Mouse (Mus musculus) cerebellum, postnatal 4 days (tissue): Measurements from ENCODE around the gene Sag.

Source experiments
- DNase-seq, 2 experiments: peaks; one replicate each; pipeline ENCODE4 v3.0.0; 2022; ENCODE audit warnings: low spot score in 2 of 2, mixed read lengths in 1 of 2

The Sag gene

DNA sequence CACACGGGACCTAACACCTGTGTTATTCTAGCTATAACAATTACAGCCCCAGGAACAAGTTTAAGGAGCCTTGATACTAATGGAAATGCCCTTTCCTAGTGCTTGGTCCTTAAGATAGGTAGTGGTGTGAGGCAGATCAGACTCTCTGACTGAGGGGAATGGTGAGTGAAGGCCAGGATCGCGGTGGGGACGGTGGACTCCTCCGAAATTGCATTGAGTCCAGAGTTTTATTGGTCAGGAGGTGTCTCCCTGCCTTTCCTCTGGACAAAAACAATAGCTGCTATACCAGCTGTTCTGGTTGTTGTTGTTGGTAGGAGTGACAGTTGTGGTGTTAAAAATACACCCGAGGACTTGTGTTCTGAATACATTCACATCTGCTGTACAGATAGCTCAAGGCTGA lies 50.9 kb downstream of the Sag start:
- no peak for DNase-seq

DNA sequence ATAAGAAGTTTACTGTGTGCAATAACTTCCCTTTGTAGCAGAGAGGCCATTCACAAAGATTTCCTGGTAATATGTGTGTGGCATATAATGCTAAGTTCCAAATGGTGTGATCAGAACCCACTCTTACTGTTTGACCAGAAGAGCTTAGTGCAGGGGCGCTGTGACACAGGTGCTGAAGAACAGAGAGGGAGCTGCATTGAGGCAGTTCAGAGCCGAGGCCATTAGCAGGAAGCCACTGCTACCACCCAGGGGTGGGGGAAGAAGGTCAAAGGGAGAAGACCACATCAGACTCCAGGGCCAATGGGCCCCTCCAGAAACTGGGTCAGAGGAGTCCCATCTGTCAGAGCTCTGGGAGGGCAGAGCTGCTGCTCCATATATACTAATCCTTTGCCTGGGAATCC lies 51.4 kb downstream of the Sag start:
- DNase-seq: no peak

DNA sequence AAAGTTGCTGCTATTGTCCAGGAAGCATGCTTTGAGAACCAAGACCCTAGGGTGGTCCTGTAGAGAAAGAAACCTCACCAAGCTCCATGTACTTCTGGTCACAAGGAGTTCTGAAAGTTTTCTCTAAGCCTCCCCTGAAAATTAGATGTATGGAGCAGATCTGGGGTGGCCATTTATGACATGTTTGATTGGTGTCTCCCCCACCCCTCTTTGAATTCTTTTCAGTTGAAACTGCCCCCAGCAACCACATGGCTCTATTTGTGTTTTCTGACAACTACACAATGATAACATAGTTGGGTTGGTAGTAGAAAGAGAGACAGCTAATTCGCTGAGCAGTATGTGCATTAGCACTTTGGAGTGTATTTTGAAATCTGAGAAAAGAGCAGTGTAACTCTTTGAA lies 52.0 kb downstream of the Sag start:
- no peak for DNase-seq

DNA sequence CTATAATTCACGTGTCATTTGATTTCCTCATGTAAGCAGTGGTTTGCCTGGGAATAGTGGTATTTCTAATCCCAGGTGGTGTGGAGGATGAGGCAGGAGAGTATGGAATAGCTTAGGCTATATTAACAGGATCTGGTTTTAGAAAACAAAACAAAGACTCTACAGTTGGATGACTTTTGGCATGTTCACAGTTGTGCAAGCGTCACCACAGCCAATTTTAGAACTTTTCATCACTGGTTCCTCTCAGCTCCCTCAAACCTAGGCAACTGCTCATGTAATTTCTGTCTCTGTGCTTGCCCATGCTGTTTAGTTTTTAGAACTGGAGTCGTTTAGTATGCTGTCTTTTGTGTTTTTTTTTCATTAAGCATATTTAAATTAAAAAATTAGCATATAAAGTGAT lies 53.3 kb downstream of the Sag start:
- no peak for DNase-seq

DNA sequence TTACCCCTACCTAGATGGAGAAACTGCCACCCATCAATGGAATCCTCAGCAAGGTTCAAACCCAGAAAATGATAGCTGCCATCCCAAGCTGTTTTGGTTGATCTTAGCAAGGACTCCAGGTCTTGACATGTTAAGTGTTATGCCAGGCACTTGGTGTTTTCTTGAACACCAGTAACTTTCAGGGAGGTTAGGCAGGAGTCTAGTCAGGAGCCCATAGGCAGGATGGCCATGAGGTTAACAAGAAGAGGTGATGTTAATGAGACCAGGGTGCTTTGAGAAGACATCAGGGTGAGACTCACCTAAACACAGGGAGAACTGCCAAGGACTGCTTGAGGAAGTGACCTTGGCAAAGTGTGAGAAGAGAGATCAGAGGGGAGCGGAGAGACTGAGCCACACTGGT lies 54.6 kb downstream of the Sag start:
- DNase-seq: no peak

DNA sequence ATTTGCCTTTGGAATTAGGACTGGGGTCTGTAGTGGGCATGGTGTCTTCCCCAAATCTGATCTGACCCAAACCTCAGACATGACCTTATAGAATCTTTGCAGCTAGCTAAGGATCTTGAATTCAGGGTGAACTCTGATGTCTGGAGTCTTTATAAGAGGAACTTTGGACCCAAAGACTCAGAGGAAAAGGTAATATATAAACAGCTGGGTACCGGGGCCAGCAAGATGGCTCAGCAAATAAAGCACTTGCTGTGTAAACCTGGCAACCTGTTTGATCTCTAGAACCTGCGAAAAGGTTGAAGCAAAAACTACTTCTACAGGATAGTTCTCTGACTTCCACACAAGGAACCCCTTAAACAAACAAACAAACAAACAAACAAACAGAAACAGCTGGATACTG lies 55.0 kb downstream of the Sag start:
- DNase-seq: no peak

DNA sequence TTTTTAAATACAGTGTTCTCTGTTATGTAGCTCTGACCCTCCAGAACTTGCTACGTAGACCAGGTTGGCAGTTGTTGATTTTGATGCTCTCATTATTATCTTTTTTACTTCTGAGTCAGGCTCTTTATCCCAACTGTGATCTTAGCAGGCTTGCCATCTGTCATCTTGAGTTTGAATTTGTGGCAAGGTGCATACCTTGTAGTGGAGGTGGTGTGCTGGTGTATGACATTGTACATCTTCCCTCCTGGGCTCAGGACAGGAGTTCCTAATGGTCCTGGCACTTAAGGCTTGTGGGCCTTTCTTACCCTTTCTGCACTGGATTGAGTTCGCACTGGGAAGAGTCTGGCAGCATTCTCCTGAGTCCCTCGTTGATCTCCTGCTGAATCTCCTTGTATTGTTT lies 60.1 kb downstream of the Sag start:
- DNase-seq: no peak

DNA sequence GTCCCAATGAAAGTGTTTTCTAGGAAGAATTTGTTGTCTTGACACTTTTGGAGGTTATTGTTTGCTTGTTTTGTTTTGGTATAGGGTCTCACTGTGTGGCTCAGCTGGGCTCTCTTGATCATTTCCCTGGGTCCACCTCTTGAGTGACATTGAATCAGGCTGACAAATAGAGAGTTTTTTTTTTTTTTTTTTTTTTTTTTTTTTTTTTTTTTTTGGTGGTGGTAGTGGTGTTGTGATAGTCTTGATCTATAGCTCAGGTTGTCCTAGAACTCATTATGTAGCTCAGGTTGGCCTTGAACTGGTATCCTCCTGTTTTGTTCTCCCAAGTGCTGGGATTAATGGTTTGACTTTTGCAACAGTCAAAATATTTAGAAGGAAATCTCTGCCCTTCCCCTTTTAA lies 61.4 kb downstream of the Sag start:
- no peak for DNase-seq

DNA sequence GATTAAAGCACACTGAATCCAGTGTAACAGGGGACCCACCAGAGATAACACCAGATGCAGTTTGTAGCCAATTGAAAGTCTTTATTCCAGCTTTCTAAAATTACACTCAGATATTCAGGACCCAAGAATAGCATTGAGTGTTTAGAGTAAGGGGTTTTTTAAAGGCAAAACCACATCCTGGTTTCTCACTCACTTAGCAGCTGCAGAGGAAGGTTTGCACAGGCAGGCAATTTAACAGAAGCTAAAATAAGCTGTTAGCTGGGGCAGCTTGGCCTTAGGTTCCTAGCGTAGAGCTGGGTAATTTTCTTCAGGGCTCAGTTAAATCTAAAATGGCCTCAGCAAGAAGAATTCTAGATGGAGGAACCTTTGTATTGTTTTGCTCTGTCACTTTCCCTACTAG lies 63.2 kb downstream of the Sag start:
- no peak for DNase-seq

DNA sequence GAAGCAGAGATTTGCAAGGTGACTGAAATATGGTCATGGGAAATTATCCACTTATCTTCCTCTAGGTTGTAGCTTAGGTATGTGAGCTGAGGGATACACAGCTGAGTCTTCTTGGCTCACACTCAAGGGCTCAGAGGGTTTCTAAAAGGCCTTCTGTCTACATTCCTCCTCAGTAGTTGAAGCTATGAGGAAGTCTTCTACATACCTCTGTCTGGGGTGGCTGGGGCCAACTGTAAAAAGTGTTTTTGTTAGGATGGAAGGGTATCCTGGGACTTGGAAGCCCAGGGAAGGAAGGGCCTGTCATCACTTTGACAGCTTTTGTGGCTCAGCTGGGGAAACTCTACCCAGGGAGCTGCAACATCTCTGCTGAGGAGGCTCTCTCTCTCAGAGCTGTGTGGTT lies 68.1 kb downstream of the Sag start:
- DNase-seq: no peak

DNA sequence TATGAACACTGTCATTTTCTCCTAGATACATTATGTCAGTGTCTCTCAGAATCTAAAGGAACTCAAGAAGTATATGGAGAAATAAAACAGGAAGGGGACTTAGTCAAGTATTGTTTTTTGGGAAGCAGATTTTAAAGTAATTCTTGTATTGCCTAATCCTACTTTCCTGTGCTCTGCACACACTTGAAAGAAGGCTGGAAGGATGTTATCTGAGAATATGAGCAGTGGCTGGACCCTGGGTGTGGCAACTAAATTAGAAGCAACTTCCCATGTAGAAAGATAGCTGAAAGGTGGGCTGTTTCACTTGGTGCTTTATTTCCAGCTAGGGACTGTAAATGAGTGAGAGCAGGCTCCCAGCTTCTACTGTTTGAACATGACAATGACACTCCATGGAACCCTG lies 69.6 kb downstream of the Sag start:
- DNase-seq: no peak

DNA sequence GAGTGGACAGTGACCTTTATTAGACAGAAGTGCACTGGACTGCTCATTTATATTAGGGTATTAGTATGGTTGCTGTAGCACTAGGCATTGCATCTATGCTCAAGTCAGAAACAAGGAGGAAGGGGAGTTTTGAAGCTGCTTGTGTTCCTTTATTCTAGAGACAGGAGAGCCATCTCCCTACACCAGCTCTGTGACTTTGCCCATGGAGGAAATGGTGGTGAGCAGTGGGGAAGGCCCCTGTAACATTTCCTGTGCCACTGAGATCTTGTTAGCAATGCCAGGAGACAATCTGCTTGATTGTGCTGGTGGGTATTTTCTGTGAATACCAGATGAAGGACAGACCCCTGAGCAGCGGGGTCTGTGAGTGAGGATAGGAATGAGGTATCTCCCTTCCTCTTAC lies 72.6 kb downstream of the Sag start:
- DNase-seq: no peak

DNA sequence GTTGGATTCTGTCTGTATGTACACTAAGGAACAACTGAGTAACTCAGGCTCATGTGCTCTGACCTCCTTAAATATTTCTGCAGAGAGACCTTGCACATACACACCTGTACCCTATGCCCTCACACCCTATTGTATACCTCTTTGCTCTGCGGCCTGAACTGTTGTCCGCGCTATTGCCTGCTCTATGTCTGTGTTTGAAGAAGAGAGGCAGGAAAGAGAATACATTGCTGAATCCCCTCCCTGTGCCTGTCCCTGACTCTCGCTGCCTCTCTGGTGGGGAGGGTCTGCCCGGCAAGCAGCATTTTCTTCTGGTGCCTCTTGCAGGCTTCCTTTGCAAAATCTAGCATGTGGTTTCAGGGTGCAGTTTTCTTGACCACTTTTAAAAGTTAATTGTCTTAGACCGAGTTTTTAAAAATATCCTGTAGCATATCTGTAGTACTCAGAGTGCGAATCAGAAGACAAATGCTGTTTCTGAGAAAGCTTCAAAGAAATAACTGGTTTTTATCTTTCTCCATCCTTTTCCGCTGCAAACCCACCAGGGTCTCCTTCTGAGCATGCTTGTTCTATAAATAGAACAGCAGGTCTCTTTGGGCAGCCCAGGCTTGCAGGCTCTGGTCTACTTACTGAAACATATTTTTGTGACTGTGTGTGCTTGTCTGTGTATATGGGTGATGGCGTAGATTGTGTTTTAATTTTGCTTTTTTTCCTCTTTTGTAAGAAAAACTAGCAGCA lies 74.2 kb downstream of the Sag start:
- DNase-seq: no peak

DNA sequence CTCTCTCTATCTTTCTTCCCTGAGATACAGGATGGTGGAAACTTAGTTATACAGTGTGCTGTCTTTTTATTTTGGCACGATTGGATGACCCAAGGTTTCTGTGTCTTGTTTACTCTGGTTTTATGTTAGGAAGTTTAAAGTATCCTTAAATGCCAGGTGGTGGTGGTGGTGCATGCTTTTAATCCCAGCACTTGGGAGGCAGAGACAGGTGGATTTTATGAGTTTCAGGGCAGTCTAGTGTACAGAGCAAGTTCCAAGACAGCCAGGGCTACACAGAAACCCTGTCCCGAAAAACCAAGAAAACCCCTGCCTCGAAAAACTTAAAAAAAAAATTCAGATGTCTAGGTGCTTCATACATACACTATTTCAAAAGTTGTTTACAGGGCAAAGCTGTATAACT lies 75.6 kb downstream of the Sag start:
- DNase-seq: no peak

DNA sequence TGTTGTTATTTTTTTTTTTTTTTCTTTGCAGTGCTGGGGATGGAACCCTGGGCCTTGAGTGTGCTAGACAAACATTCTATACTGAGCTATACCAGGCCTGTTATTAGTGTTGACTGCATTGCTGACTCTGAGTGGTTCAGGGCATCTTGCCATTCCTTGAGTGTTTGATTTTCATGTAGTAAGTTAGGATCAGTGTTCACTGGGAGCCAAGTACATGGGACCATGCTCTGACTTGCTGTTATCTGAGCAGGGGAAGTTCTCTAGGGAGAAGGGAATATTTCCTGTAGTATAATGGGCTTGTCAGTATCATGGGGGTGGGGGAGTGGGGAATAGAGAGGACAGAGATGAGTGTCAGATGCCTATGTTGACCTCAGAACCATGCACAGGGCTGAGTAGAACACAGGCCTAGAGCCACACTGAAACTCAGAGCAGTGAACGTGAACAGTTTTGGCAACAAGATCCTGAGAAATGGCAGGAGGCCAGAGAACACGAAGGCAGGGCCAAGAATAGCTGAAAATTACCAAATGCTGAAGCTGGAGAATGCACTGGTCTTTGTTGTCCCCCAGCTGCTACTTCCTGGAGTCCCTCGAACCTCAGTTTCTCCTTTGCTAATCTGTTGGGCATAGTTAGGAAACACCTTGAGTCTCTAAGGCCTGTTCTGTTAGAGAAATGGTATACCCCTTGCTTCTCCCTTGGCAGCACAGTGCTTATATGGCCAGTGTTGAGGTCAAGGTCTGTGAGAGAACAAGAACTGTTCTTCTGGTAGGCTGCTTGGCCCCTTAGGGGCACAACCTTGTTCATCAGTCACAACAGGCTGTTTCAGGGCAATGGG lies 76.2 kb downstream of the Sag start:
- DNase-seq: peak in 1 of 2 experiments; percentile 63

DNA sequence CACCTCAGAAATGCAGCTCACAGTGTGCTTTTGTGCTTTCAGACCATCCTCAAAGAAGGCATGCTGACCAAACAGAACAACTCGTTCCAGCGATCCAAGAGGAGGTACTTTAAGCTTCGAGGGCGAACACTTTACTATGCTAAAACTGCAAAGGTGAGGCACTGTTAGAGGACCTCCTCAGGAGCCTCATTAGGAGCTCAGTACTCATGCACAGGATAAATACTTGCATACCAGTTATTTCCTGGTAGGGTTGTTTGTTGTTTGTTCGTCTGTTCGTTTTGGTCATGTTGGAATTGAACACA lies 76.8 kb downstream of the Sag start:
- no peak for DNase-seq

DNA sequence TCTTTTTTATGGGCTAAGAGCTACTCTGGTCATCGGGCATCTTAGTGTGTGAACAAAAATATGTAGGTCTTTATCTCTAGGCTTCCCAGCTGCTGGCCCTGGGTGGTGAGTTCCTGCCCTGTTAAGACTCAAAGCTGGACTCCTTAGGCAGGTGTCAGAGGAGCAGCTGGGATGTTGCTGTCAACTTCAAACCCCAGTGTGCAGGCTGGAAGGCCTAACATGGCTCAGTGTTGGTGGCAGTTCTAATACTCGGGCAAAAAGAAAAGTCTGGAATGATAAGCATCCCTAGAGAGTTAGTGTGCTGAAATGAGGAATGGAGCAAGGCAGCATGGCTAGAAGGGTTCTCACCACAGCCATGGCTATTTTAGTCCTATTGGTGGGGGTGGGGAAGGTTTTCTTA lies 77.4 kb downstream of the Sag start:
- DNase-seq: no peak

DNA sequence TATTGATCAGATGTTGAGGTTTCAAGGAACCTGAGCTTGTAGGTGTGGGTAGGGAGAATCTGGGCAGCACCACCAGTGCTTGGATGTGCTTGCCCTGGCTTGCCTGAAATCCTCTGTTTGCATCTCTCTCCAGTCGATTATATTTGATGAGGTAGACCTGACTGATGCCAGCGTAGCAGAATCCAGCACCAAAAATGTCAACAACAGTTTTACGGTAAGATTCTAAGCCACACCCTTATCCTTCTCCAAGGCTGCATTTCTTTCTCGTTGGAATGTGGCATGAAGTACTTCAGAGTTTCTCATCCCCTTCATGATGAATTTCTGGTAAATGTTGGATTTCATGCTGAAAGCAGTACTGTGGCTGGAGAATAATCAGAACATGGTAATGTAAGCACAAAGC lies 78.2 kb downstream of the Sag start:
- no peak for DNase-seq

DNA sequence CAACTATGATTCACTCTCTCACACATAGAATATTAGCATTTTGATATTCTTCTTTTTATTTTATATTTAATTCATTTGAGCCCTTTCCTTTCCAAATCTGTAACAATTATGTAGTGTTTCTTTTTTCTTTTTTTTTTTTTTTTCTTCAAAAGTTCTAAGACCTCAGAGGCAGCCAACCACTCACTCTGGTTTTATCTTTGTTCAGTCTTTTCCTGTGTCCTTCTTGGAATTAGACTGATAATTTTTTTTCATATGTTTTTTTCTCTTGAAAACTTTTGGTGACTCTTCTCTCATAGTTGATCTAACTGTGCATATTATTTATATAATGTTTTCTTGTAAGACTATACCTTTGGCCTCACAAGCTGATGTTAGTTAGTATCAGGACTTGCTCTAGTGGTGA lies 79.1 kb downstream of the Sag start:
- DNase-seq: no peak

DNA sequence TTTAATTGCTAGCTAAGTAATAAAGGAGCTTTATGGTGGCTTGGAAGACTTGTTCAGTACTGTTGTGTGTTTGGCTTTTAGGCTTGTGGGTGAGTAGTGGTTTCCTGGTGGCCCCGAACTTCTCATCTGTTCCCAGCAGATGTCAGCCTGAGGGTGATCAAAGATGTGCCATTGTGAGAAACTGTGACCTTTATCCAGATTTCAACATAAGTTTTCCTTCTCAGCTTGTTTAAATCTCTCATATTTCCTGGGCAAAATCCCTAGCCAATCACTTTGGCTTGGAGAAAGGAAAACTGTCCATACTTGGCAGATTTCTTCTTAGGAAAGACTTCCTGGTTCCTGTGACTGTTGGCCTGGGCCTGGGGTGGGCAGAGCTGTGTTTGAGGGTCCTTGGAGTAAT lies 87.5 kb downstream of the Sag start:
- DNase-seq: no peak

DNA sequence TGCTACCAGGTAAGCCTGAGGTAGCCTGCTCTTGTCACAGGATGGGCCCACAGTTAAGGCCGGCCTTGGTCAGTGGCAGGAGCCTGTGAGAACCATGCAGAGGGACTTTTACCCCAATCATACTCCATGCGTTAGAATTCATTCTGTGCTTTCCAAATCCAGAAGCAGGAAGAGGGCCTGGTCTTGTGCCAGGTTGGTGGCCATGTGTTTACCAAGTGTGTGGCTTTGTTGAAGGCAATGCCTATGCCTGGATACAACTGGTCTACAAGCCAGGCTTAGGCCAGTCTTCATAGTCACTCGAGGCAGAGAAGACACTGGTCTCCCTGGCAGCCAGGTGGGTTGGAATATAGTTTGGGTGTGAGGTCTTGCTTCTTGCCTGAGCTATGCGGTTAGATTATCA lies 88.2 kb downstream of the Sag start:
- no peak for DNase-seq

DNA sequence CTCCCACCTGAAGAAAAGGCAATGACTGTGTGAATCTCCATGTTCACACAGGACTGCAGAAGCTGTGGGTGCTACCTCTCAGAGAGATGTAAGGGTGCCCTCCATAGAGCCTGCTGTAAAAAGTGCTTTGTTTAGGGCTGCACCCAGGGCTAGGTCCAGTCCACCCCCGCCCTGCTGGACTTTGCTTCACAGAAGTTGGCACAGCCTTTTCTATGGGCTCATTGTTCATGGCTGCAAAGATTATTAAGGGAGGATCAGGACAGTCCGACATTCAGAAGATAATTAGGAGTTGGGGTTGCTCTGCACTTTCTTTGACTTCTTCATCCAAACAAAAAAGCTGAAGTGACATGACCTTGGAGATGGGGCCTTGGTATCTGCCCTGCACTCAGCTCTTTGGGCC lies 89.0 kb downstream of the Sag start:
- no peak for DNase-seq

DNA sequence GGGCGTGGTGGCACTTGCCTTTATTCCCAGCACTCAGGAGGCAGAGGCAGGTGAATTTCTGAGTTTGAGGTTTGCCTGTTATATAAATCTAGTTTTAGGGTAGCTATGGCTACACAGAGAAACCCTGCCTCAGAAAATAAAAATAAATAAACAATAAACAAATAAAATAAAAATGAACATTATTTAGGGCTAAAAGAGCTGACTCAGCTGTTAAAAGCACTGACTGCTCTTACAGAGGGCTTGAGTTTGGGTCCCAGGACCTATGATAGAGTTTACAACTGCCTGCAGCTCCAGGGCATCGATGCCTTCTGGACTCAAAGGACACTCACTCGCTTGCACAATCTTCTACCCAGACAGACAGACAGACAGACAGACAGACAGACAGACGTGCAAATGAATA lies 89.9 kb downstream of the Sag start:
- DNase-seq: no peak
